Mouse (Mus musculus) E14TG2a.4 (cell line): Measurements from ENCODE around the gene Optn.

ENCODE experiments used
- CTCF ChIP-seq: conservative IDR thresholded peaks from 2 replicates; pipeline ENCODE4 v1.5.1; 2014; ENCODE audit warnings: low read length
- NANOG ChIP-seq: IDR thresholded peaks from 2 replicates; pipeline ENCODE4 v1.6.1; 2014; ENCODE audit warnings: borderline replicate concordance, low read length, mixed read lengths
- POU5F1 ChIP-seq: IDR thresholded peaks from 2 replicates; pipeline ENCODE4 v1.6.1; 2014; ENCODE audit warnings: low read length, borderline replicate concordance

GRCm38 (mm10) chr2:4996421-4996824 is 67.4 kb downstream of the Optn start:
- TF ChIP-seq CTCF, result no peak
- no peak for TF ChIP-seq NANOG
- no peak for TF ChIP-seq POU5F1
